Mouse (Mus musculus) hindbrain, embryonic 16.5 days (tissue): ENCODE measurements around the gene Ddx39b. TPM values are rescaled to one million over a fixed set of nuclear protein-coding genes. Genes with fewer than 3 reads are reported as not detected.

Source experiments
- ATAC-seq: fragments of 200-750 bp; cut with Nextera tagmentation; 2 replicates; pipeline ENCODE4 v1.8.0; 2017; ENCODE audit warnings: moderate TSS enrichment, moderate library complexity
- H3K27ac ChIP-seq: fragments of 300-500 bp; sonication (generic); 2 replicates; pipeline ENCODE4 v1.5.1; 2014; ENCODE audit warnings: low read depth, mild to moderate bottlenecking, control low read depth, low read length, moderate library complexity
- H3K27me3 ChIP-seq: fragments of 300-500 bp; sonication (generic); replicated peaks from 2 replicates; pipeline ENCODE4 v1.6.1; 2014; ENCODE audit warnings: low read length; ENCODE audit not compliant: control insufficient read depth, insufficient read depth
- H3K36me3 ChIP-seq: fragments of 300-500 bp; sonication (generic); 2 replicates; pipeline ENCODE4 v1.6.1; 2014; ENCODE audit warnings: mild to moderate bottlenecking, low read length, moderate library complexity, mixed read lengths; ENCODE audit not compliant: control insufficient read depth, insufficient read depth
- H3K4me1 ChIP-seq: fragments of 300-500 bp; sonication (generic); 2 replicates; pipeline ENCODE4 v1.6.1; 2014; ENCODE audit warnings: low read depth, low read length; ENCODE audit not compliant: control insufficient read depth, insufficient read depth
- H3K4me2 ChIP-seq: fragments of 300-500 bp; sonication (generic); 2 replicates; pipeline ENCODE4 v1.6.1; 2014; ENCODE audit warnings: mild to moderate bottlenecking, low read length, control low read depth, moderate library complexity
- H3K4me3 ChIP-seq: fragments of 300-500 bp; sonication (generic); 2 replicates; pipeline ENCODE4 v1.5.1; 2014; ENCODE audit warnings: mild to moderate bottlenecking, low read length, control low read depth, moderate library complexity
- H3K9ac ChIP-seq: fragments of 300-500 bp; sonication (generic); 2 replicates; pipeline ENCODE4 v1.6.1; 2014; ENCODE audit warnings: low read depth, mild to moderate bottlenecking, control low read depth, low read length, moderate library complexity
- H3K9me3 ChIP-seq: fragments of 300-500 bp; sonication (generic); 2 replicates; pipeline ENCODE4 v1.6.1; 2014; ENCODE audit warnings: mild to moderate bottlenecking, low read length, moderate library complexity; ENCODE audit not compliant: control insufficient read depth
- WGBS: fragments of 180-500 bp; shearing (Covaris S2); extraction: QIAGEN DNeasy Blood & Tissue Kit; methylation state at CpG from one replicate; pipeline ENCODE4 v1.1.7; 2014; 5-methylcytosine and 5-hydroxymethylcytosine counted together
- polyA plus RNA-seq: library from polyadenylated mRNA; unstranded; fragments of >200 nt; fragmentation: Nextera tagmentation; extraction: Ambion mirVana; gene quantifications from 2 replicates; pipeline ENCODE4 v1.2.1, GENCODE M21; 2015

Ddx39b gene
- polyA plus RNA-seq, 1 experiment from 2014 or later, result 331 TPM

DNA sequence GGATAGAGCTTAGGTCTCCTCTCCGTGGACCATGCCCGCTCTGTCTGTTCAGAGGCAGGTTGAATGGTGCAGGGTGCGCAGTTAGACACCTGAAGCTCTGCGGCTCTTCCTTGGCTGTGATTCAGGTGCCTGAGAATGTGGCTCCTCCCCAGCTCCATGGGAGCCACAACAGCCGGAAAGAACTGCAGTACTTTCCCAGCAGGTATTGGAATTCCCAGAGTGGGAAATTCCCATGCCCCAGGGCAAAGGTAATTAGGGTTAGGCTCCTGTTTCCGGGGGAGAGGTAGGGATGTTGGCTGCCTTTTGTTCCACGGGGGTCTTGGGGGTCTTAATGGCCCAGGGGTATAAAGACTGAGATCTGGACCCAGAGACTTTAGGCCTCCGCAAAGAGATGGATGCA, 42.6 kb upstream of the Ddx39b start:
- no peak overlapping the region for H3K4me2 ChIP-seq
- 34% methylated on average over 8 of the region's 8 CpGs for WGBS
- H3K36me3 ChIP-seq, result no peaks in the 10 kb centered on the region
- no peak overlapping the region for H3K4me3 ChIP-seq
- H3K4me1 ChIP-seq, result peaks cover 8% of the 10 kb centered on the region; the same call in 1 of the 2 replicates
- peaks cover 31% of the 10 kb centered on the region for H3K27me3 ChIP-seq
- ATAC-seq, result no peak
- no peak overlapping the region for H3K27ac ChIP-seq
- H3K9me3 ChIP-seq, result no peaks in the 10 kb centered on the region
- H3K9ac ChIP-seq, result no peak overlapping the region

GRCm38 (mm10) chr17:35200398-35200797, 41.1 kb upstream of the Ddx39b start:
- no peaks in the 10 kb centered on the region for H3K36me3 ChIP-seq
- no peak overlapping the region for H3K4me3 ChIP-seq
- no peak overlapping the region for H3K9ac ChIP-seq
- H3K4me1 ChIP-seq, result peaks cover 7% of the 10 kb centered on the region; the same call in 1 of the 2 replicates
- H3K27me3 ChIP-seq, result peaks cover 23% of the 10 kb centered on the region
- no peak overlapping the region for H3K4me2 ChIP-seq
- H3K27ac ChIP-seq, result no peak overlapping the region
- 89% methylated on average over 11 of the region's 11 CpGs for WGBS
- H3K9me3 ChIP-seq, result no peaks in the 10 kb centered on the region
- ATAC-seq, result no peak

DNA sequence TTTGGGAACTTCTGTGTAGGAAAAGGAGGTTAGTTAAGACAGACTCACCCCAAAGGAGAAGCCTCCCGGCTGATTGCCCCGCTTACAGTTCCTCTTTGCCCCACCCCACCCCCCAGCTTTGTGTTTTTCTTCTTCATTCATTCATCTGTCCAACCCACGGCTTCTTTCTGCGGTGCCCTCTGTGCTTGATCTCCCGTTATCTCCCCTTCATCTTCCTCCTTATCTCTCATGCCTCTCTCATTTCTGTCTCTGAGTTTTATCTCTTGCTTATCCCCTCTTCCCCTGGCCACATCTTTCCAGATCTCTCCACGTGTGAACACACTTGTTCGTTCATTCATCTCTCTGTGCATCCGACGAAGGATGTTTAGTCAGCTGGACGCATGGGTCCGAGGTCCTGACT, 40.4 kb upstream of the Ddx39b start:
- Histone ChIP-seq H3K36me3 (no peaks in the 10 kb centered on the region), H3K4me2 (no peak overlapping the region), H3K4me1 (0 out of 2 replicates have a peak, but pooled peaks cover under 1% of the 10 kb centered on the region), H3K27ac (no peak overlapping the region), H3K27me3 (peaks cover 17% of the 10 kb centered on the region), H3K9ac (no peak overlapping the region), H3K9me3 (no peaks in the 10 kb centered on the region), H3K4me3 (no peak overlapping the region)
- WGBS, result 77% methylated on average over 11 of the region's 11 CpGs
- no peak for ATAC-seq

DNA sequence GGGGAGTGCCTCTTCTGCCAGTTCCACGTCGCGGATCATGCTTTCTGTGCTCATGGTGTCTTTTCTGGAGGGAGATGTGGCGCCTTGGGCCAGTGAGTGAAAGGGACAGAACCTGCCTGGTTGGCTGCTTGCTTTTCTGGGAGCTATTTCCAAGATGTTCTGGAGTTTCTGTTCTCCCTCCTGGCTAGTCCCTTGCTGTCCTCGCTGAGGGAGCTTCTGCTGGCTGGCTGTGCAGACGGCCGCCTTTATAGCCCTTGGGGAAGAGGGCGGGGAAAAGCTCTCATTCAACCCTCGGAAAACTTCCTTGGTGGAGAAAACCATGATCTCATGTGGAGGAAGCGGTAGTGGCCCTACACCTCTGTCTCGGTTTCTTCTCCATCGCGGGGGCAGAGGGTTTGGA, 39.8 kb upstream of the Ddx39b start, which contains the start of gene Tnf:
Gene Tnf, minus strand, starts transcription at position 221 of the 400 bp plus-strand sequence.
- no peak within 1 kb of the TSS for H3K27ac ChIP-seq
- 48% methylated on average over 13 of the region's 13 CpGs for WGBS
- ATAC-seq, result no peak
- H3K4me2 ChIP-seq, result no peak within 1 kb of the TSS
- H3K36me3 ChIP-seq, result no peaks in the 10 kb centered on the region
- H3K4me3 ChIP-seq, result no peak within 1 kb of the TSS
- no peaks in the 10 kb centered on the region for H3K9me3 ChIP-seq
- H3K27me3 ChIP-seq, result peaks cover 12% of the 10 kb centered on the region
- H3K4me1 ChIP-seq, result no peaks in the 10 kb centered on the region
- H3K9ac ChIP-seq, result no peak within 1 kb of the TSS

DNA sequence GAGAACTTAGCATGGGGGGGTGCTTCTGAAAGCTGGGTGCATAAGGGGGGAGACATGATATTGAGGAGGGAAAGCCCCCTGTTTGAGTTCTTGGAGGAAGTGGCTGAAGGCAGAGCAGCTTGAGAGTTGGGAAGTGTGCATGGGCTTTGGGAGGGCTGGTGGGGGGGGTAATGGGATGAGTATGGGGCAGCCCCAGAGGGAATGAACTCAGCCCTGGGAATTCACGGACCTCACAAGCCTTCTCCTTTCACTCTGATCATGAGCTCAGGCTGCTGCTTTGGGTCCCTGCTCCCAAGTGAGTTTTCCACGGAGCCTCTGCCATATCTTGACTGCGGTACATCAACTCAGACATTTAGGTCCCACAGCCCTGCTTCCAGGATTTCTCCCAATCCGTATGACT, 39.1 kb upstream of the Ddx39b start:
- Histone ChIP-seq H3K4me2 (no peak overlapping the region), H3K9me3 (no peaks in the 10 kb centered on the region), H3K9ac (no peak overlapping the region), H3K4me3 (no peak overlapping the region), H3K27me3 (peaks cover 9% of the 10 kb centered on the region), H3K36me3 (no peaks in the 10 kb centered on the region), H3K27ac (no peak overlapping the region), H3K4me1 (no peaks in the 10 kb centered on the region)
- WGBS, result 76% methylated on average over 4 of the region's 4 CpGs
- ATAC-seq, result no peak

DNA sequence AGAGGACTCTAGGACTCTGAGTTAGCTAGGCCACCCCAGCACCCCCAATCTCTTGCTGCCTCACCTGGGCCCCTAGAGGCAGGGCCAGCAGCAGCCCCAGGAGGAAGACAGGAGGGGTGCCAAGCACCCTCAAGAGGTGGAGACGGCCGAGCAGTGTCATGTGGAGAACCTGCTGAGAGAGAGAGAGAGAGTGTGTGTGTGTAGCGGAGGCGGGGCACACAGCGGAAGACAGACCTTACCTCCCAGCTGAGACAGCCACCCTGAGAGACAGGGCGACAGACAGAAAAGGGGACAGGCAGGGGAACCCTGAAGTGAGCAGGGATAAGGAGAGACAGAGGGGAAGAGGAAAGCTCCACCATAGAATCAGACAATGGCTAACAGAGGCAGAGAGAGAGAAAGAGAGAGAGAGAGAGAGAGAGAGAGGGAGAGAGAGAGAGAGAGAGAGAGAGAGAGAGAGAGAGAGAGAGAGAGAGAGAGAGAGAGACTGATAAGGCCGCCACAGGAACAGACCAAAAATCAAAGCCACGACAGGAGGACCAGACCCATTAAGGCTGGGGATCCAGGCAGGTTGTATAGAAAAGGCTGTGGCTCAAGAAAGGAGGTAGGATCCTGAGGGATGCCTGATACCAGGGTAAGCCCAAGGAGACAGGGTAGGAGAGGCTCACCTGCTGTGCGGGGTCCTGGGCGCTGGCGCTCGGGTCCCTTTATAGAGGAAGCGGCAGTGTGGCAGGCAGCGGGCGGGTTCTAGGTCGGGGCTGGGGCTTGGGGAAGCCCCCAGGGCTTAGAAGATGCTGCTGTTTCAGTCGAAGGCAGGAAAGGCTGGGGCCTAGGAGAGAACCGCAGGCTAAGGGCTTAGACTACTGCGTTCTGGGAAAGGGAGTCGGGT, 36.8 kb upstream of the Ddx39b start, which contains the start of gene Lta:
Gene Lta, minus strand, starts transcription at position 858 of the 886 bp plus-strand sequence.
- H3K4me3 ChIP-seq, result no peak within 1 kb of the TSS
- peak within 1 kb of the TSS; percentile 31 for H3K9ac ChIP-seq
- H3K27me3 ChIP-seq, result peaks cover 9% of the 10 kb centered on the region
- H3K36me3 ChIP-seq, result no peaks in the 10 kb centered on the region
- ATAC-seq, result no peak
- H3K9me3 ChIP-seq, result no peaks in the 10 kb centered on the region
- H3K4me1 ChIP-seq, result no peaks in the 10 kb centered on the region
- WGBS, result 33% methylated on average over 20 of the region's 20 CpGs
- no peak within 1 kb of the TSS for H3K27ac ChIP-seq
- no peak within 1 kb of the TSS for H3K4me2 ChIP-seq

GRCm38 (mm10) chr17:35205380-35205769, 36.2 kb upstream of the Ddx39b start:
- Histone ChIP-seq H3K27me3 (peaks cover 5% of the 10 kb centered on the region), H3K4me1 (no peaks in the 10 kb centered on the region), H3K4me3 (no peak overlapping the region), H3K36me3 (no peaks in the 10 kb centered on the region), H3K9me3 (no peaks in the 10 kb centered on the region), H3K4me2 (no peak overlapping the region), H3K27ac (no peak overlapping the region), H3K9ac (peak overlapping the region; percentile 31)
- WGBS, result 58% methylated on average over 10 of the region's 10 CpGs
- no peak for ATAC-seq

GRCm38 (mm10) chr17:35209785-35210535, 31.6 kb upstream of the Ddx39b start:
- 75% methylated on average over 12 of the region's 12 CpGs for WGBS

DNA sequence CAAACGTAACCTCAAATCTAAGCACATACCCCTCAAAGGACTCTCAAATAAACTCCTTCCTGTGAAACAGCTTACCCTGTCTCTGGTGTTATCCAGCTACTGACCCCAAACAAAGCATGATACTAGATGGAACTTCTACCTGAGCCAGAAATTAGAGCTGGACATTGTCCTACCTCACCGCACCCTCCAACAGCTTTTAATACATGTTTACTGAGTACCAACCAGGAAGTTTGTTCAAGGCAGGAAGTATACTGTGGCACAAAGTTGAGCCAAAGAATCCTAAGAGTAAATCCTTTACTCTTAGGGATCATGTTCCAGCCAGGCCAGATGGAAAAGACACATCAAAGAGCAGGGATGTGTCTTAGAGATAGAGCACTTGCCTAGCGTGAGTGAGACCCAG, 31.0 kb upstream of the Ddx39b start:
- no peak overlapping the region for H3K27ac ChIP-seq
- 85% methylated on average over 3 of the region's 3 CpGs for WGBS
- no peaks in the 10 kb centered on the region for H3K36me3 ChIP-seq
- no peaks in the 10 kb centered on the region for H3K27me3 ChIP-seq
- H3K9ac ChIP-seq, result no peak overlapping the region
- no peaks in the 10 kb centered on the region for H3K9me3 ChIP-seq
- no peaks in the 10 kb centered on the region for H3K4me1 ChIP-seq
- no peak overlapping the region for H3K4me3 ChIP-seq
- no peak overlapping the region for H3K4me2 ChIP-seq
- ATAC-seq, result no peak

More at GRCm38 (mm10) chr17:35209785-35210535, 31.6 kb upstream of the Ddx39b start:
- Histone ChIP-seq H3K27ac (no peak overlapping the region), H3K36me3 (no peaks in the 10 kb centered on the region), H3K9ac (no peak overlapping the region), H3K4me3 (no peak overlapping the region), H3K9me3 (no peaks in the 10 kb centered on the region), H3K4me2 (no peak overlapping the region), H3K4me1 (no peaks in the 10 kb centered on the region), H3K27me3 (peaks cover 1% of the 10 kb centered on the region)
- no peak for ATAC-seq
